Mouse (Mus musculus): ENCODE measurements around the gene Vrk2.

Vrk2 gene

GRCm38 (mm10) chr11:26593061-26594059 lies at the start of gene Vrk2, which contains the start of gene Gm6899:
TSS of gene Vrk2 (minus strand) at chr11:26593999.
TSS of gene Gm6899 (plus strand) at chr11:26593241.
- ATAC-seq (ENCODE audit: low TSS enrichment), result peak; percentile 76

GRCm38 (mm10) chr11:26642141-26642540 lies 48.3 kb upstream of the Vrk2 start:
- ATAC-seq (ENCODE audit: low TSS enrichment), result no peak

- ATAC-seq (ENCODE audit: low TSS enrichment), result no peak
Observed at GRCm38 (mm10) chr11:26640314-26640785, 46.6 kb upstream of the Vrk2 start.

DNA sequence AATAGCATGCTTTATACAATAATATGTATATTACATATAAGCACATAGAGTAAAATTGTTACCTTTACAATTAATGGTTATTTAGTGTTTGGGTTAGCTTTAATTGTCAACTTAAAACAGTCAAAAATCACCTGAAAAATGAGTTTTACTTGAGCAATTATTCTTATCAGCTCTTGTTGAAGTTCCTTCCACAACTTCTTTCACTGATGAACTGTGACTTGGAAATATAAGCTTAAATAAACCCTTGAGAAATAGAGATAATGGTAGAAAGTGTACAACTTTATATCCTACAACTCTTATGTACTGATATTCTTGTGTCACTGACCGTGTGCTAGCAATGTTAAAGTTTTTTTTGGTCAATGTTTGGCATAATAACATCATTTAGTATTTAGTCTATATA lies 42.4 kb upstream of the Vrk2 start:
- ATAC-seq (ENCODE audit: low TSS enrichment), result no peak

GRCm38 (mm10) chr11:26622727-26623126 lies 28.9 kb upstream of the Vrk2 start:
- no peak for ATAC-seq (ENCODE audit: low TSS enrichment)

- ATAC-seq (ENCODE audit: low TSS enrichment), result peak; percentile 90
Observed at GRCm38 (mm10) chr11:26618475-26619223, 24.9 kb upstream of the Vrk2 start.

GRCm38 (mm10) chr11:26608795-26609194 lies 15.0 kb upstream of the Vrk2 start:
- ATAC-seq (ENCODE audit: low TSS enrichment), result peak; percentile 98

DNA sequence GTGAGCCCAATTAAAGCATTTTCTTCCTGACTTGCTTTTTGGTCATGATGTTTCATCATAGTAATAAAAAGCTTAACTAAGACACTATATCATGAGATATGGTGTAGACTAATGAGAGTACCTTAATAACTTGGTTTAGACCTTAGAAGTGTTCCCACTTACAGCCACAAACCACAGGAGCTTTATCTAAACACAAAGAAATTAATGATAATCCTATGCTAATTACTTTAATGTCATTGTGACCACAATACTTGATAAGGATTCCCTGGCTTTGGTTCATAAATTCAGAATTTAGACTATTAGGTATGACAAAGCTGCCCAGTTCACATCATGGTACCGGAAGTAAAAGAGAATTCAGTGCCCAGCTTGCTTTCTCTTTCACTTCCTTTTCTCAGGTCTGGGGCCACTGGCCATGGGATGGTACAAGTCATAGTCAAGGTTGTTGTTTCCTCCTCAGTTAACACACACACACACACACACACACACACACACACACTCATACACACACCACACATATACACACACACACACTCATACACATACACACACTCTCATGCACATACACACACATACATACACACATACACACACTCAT lies 10.4 kb upstream of the Vrk2 start:
- ATAC-seq (ENCODE audit: low TSS enrichment), result no peak

DNA sequence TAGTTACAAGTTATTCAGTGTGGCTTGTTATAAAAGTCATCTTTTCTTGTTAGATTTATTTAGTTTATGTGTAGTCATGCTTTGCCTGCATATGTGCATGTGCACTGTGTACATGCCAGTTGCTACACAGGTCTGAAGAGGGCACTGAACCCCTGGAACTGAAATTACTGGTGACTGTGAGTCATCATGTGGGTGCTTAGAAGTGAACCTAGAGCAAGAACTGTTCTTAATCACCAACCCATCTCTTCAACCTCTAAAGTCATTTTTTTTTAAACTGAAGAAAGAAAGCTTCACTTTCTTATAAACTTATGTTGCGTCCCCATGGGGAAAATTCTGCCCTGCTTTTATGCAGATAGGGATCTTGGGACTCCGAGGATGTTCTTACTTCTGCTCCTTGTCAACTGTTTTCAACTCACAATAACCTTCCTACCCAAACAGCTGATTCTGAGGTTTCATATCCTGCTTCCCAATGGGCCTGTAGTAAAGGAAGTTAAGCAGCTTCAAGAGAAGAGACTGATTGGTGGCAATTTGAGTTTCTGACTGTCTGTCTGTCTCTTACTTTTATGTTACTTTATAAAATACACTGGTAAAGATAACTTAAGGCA lies 7.9 kb upstream of the Vrk2 start:
- ATAC-seq (ENCODE audit: low TSS enrichment), result no peak

- ATAC-seq (ENCODE audit: low TSS enrichment), result peak; percentile 82
Observed at GRCm38 (mm10) chr11:26600692-26601091, 6.9 kb upstream of the Vrk2 start.

DNA sequence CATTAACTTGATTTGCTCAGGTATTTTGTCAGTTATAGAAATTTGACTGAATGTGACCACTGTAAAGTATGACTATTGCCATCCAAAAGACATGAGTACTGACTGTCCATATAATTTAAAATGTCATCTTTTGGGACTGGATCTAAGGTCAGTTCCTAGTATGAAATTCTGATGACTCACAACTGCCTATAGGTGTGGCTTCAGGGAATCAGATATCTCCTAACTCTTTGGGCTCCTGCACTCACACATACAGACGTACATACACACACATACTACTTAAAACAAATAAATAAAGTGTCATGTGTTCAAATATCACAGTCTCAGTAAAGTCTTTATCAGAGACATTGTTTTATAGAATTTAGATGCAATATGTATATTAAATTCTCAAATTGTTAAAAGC lies 5.1 kb upstream of the Vrk2 start:
- no peak for ATAC-seq (ENCODE audit: low TSS enrichment)

DNA sequence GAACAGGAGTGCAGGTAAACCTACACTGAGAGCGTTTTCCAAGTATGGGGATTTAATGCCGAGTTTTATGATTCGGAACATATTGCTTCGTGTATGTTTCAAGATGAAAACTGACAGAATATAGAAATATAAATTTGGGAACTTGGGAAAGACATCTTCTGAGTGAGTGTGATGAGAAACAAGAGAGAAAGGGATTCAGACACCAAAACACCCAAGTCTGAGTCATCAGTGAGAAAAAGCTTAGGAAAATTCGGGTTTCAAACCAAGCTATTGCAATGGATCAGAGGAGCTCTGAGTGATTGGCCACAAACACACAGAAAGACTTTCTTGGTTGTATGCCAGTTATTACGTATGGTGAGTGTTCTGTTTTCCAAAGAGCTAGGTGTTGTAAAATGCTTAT lies 4.0 kb upstream of the Vrk2 start:
- peak; percentile 58 for ATAC-seq (ENCODE audit: low TSS enrichment)

GRCm38 (mm10) chr11:26597145-26597544 lies 3.3 kb upstream of the Vrk2 start:
- 0 out of 2 replicates have a peak, but pooled peaks have one; percentile 29 for ATAC-seq (ENCODE audit: low TSS enrichment)

- no peak for ATAC-seq (ENCODE audit: low TSS enrichment)
Observed at GRCm38 (mm10) chr11:26596186-26596585, 2.4 kb upstream of the Vrk2 start.

DNA sequence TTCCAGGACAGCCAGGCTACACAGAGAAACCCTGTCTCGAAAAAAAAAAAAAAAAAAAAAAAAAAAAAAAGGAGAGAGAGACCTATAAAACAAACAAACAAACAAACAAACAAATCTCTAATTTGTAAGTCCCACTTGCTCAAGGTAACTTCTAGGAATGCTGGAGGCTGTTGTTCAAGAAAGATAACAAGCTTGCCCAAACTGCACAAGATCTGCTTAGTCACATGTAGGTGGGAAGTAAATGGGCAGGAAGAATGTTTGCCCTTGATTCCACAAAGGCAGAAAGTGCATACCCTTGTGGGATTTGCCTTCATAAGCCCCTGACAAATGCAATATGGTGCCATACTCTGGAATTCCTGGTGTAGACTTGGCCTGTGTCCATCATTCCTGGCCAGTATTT lies 688 bp upstream of the Vrk2 start:
- no peak for ATAC-seq (ENCODE audit: low TSS enrichment)

DNA sequence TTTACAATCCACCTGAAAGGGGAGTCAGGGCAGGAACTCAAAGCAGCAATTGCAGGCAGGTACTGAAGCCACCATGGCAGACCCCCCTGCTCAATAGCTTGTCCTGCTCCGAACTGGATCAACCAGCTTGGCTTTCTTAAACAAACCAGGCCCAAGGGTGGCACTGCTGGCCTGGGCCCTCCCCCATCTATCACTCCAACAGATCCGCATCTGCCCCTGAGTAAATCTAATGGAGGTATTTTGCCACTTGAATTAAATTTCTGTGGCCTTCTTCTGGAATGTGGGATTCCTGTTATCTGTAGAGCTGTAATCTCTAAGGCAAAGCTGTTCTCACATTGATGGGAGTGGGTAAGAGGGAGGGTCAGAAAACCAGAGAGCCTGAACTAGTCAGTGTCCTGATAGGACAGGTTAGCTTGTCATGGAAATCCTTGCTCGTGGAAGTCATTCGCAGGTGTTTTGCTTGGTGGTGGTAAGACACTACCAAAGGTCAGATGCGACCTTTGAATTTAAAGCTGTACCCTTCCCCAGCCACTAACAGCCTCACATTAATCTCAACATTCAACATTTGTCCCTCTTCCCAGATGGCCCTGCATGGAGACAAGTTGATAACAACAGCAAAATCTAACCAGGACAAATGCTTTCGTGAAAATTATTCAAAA lies 1.3 kb downstream of the Vrk2 start:
- no peak for ATAC-seq (ENCODE audit: low TSS enrichment)

GRCm38 (mm10) chr11:26587184-26587524 lies 6.6 kb downstream of the Vrk2 start:
- ATAC-seq (ENCODE audit: low TSS enrichment), result no peak

DNA sequence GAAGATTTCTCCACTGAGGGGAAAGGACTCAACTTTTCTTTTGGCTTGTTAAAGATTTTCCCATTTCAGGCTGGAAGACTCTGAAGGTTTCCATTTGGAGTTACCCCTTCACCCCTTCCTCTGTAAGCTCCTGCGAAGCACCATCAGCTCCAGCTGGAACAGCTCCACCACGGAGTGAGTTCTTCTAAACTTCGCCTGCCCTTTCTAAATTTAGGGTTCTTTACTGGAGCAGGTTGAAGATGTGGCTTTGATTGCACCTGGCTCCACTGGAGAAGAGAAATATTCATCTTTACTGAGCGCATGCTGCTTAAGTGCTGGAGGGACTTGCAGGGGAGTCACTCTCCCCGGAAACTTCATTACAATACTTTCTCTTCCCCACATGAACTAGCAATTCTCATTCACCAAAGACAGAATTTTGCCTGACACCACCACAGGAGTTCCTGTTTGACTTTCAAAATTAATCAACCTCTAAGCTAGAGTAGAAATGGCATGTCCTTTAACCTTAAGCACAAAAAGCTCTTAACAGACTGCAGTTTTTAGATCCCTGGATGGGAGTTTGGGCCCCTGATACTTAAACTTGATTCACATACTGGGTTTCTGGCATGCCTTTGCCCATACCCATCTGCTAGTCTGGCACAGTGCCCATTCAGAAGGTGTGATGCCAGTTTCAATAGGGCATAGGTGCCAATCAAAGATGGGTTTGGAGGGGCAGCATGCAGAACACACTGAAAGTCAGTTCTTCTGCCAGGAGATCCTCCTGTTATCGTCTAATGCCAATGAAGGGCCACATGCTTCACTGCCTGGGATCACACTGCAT lies 7.2 kb downstream of the Vrk2 start:
- ATAC-seq (ENCODE audit: low TSS enrichment), result peak; percentile 26; the same call in 1 of the 2 replicates

GRCm38 (mm10) chr11:26585409-26586366 lies 8.1 kb downstream of the Vrk2 start:
- peak; percentile 75 for ATAC-seq (ENCODE audit: low TSS enrichment)

All from frontal cortex, adult (tissue).